Mouse (Mus musculus) midbrain, embryonic 15.5 days (tissue): ENCODE measurements around the gene Helz. TPM values are rescaled to one million over a fixed set of nuclear protein-coding genes. Genes with fewer than 3 reads are reported as not detected.

Experiments
- ATAC-seq: fragments of 200-750 bp; cut with Nextera tagmentation; replicated peaks from 2 replicates; pipeline ENCODE4 v1.8.0; 2017; ENCODE audit warnings: moderate TSS enrichment
- H3K27ac ChIP-seq: fragments of 300-500 bp; sonication (generic); 2 replicates; pipeline ENCODE4 v1.5.1; 2015; ENCODE audit warnings: mild to moderate bottlenecking, inconsistent platforms
- H3K27me3 ChIP-seq: fragments of 300-500 bp; sonication (generic); replicated peaks from 2 replicates; pipeline ENCODE4 v1.6.1; 2015; ENCODE audit warnings: inconsistent platforms
- H3K36me3 ChIP-seq: fragments of 300-500 bp; sonication (generic); replicated peaks from 2 replicates; pipeline ENCODE4 v1.6.1; 2015; ENCODE audit warnings: inconsistent platforms
- H3K4me1 ChIP-seq: fragments of 300-500 bp; sonication (generic); 2 replicates; pipeline ENCODE4 v1.6.1; 2015; ENCODE audit warnings: inconsistent platforms
- H3K4me2 ChIP-seq: fragments of 300-500 bp; sonication (generic); 2 replicates; pipeline ENCODE4 v1.6.1; 2015; ENCODE audit warnings: inconsistent platforms, mild to moderate bottlenecking, moderate library complexity
- H3K4me3 ChIP-seq: fragments of 300-500 bp; sonication (generic); 2 replicates; pipeline ENCODE4 v1.5.1; 2015; ENCODE audit warnings: mild to moderate bottlenecking, inconsistent platforms
- H3K9ac ChIP-seq: fragments of 300-500 bp; sonication (generic); 2 replicates; pipeline ENCODE4 v1.6.1; 2015; ENCODE audit warnings: mild to moderate bottlenecking, inconsistent platforms
- H3K9me3 ChIP-seq: fragments of 300-500 bp; sonication (generic); 2 replicates; pipeline ENCODE4 v1.6.1; 2016; ENCODE audit warnings: inconsistent platforms
- WGBS: fragments of 180-500 bp; shearing (Covaris S2); methylation state at CpG from one replicate; pipeline ENCODE4 v1.1.7; 2015; ENCODE audit warnings: mixed read lengths; 5-methylcytosine and 5-hydroxymethylcytosine counted together
- polyA plus RNA-seq: library from polyadenylated mRNA; unstranded; fragments of >200 nt; fragmentation: Nextera tagmentation; extraction: Ambion mirVana; gene quantifications from 2 replicates; pipeline ENCODE4 v1.2.1, GENCODE M21; 2015

Helz gene
- polyA plus RNA-seq, 1 experiment from 2014 or later: 17.3 TPM

- H3K27ac ChIP-seq: no peak overlapping the region
- H3K4me1 ChIP-seq: no peaks in the 10 kb centered on the region
- H3K27me3 ChIP-seq: no peaks in the 10 kb centered on the region
- H3K4me2 ChIP-seq: no peak overlapping the region
- 92% methylated on average over 4 of the region's 4 CpGs for WGBS
- no peaks in the 10 kb centered on the region; the same call in 1 of the 2 replicates for H3K36me3 ChIP-seq
- no peak overlapping the region for H3K4me3 ChIP-seq
- H3K9ac ChIP-seq: no peak overlapping the region
- no peaks in the 10 kb centered on the region for H3K9me3 ChIP-seq
- no peak for ATAC-seq
Observed at GRCm38 (mm10) chr11:107660452-107660851, 112.7 kb downstream of the Helz start.

DNA sequence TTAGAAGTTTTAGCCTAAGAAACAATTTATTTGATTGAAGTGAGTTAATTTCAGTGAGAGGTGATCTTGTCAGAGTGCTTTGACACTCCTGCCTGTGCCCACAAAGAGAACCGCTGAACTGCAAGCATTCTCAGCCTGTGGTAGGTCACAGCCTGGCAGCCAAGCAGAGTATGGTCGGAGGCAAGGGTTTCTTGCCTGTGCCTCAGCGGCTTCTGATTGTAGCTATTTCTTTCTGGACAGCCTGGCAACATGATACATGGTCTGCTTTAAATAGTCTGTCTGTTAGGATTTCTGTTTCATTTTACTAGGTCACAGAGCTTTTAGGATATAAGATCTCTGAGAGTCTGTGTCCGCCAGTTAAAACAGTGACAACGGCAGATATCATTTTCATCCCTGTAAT is 114.9 kb downstream of the Helz start:
- Histone ChIP-seq H3K27ac (no peak overlapping the region), H3K4me2 (no peak overlapping the region), H3K4me3 (no peak overlapping the region), H3K27me3 (no peaks in the 10 kb centered on the region), H3K36me3 (no peaks in the 10 kb centered on the region; the same call in 1 of the 2 replicates), H3K4me1 (no peaks in the 10 kb centered on the region), H3K9ac (no peak overlapping the region), H3K9me3 (no peaks in the 10 kb centered on the region)
- no peak for ATAC-seq
- WGBS: 81% methylated on average over 5 of the region's 5 CpGs

GRCm38 (mm10) chr11:107667542-107667941 is 119.8 kb downstream of the Helz start:
- peaks cover 20% of the 10 kb centered on the region; the same call in 1 of the 2 replicates for H3K36me3 ChIP-seq
- no peaks in the 10 kb centered on the region for H3K9me3 ChIP-seq
- ATAC-seq: no peak
- no peaks in the 10 kb centered on the region for H3K4me1 ChIP-seq
- 92% methylated on average over 2 of the region's 2 CpGs for WGBS
- no peak overlapping the region for H3K4me2 ChIP-seq
- H3K27me3 ChIP-seq: no peaks in the 10 kb centered on the region
- H3K4me3 ChIP-seq: no peak overlapping the region
- H3K27ac ChIP-seq: no peak overlapping the region
- H3K9ac ChIP-seq: no peak overlapping the region

DNA sequence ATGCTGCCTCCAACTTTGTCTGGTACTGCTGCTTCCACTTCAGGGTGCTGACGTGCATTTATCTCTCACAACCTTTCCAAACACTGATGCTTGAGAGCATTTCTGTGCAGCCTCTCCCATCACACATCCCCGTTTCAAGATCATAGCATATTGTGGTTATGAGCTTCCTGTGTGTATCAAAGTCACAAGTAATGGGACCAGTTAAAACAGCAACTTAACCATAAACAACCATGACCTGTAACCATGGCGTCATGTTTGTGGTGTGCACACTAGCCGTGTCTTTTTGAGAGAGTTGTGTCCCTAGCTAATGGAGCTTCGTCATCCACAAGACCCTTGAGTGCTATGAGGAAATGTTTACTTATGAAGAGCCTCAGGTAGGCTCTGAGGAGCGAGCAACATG is 120.5 kb downstream of the Helz start:
- no peak overlapping the region for H3K4me2 ChIP-seq
- no peak overlapping the region for H3K27ac ChIP-seq
- peaks cover 20% of the 10 kb centered on the region; the same call in 1 of the 2 replicates for H3K36me3 ChIP-seq
- ATAC-seq: no peak
- no peaks in the 10 kb centered on the region for H3K4me1 ChIP-seq
- H3K9me3 ChIP-seq: no peaks in the 10 kb centered on the region
- H3K9ac ChIP-seq: no peak overlapping the region
- H3K27me3 ChIP-seq: no peaks in the 10 kb centered on the region
- no peak overlapping the region for H3K4me3 ChIP-seq
- WGBS: 93% methylated on average over 6 of the region's 6 CpGs

GRCm38 (mm10) chr11:107668977-107669376 is 121.2 kb downstream of the Helz start:
- Histone ChIP-seq H3K36me3 (peaks cover 24% of the 10 kb centered on the region; the same call in 1 of the 2 replicates), H3K27ac (no peak overlapping the region), H3K9me3 (no peaks in the 10 kb centered on the region), H3K9ac (no peak overlapping the region), H3K4me1 (no peaks in the 10 kb centered on the region), H3K4me3 (no peak overlapping the region), H3K4me2 (no peak overlapping the region), H3K27me3 (no peaks in the 10 kb centered on the region)
- 88% methylated on average over 4 of the region's 4 CpGs for WGBS
- no peak for ATAC-seq

GRCm38 (mm10) chr11:107674006-107674405 is 126.3 kb downstream of the Helz start:
- no peak overlapping the region for H3K4me2 ChIP-seq
- no peak overlapping the region for H3K27ac ChIP-seq
- WGBS: 77% methylated on average over 5 of the region's 5 CpGs
- no peaks in the 10 kb centered on the region for H3K27me3 ChIP-seq
- peaks cover 12% of the 10 kb centered on the region for H3K4me1 ChIP-seq
- no peaks in the 10 kb centered on the region for H3K9me3 ChIP-seq
- no peak overlapping the region for H3K9ac ChIP-seq
- H3K4me3 ChIP-seq: no peak overlapping the region
- ATAC-seq: no peak
- H3K36me3 ChIP-seq: peaks cover 24% of the 10 kb centered on the region; the same call in 1 of the 2 replicates

DNA sequence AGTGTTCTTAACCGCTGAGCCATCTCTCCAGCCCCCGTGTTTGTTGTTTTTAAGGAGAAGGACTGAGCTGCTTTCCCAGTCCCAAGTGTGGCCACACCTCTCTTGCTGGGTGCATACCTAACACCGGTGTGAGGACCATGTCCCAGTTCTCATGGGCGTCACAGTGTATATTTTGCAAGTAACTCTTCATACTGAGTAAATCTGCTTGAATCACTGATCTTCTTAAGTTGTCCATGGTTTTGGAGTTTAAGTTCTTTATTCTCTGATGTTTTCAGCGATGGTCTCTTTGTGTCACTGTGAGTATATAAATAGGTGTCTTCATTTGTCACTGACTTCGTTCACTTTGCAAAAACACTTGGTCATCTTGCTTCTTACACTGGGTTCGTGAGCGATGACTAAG is 126.9 kb downstream of the Helz start:
- Histone ChIP-seq H3K9ac (no peak overlapping the region), H3K27ac (no peak overlapping the region), H3K4me1 (peaks cover 12% of the 10 kb centered on the region), H3K36me3 (peaks cover 24% of the 10 kb centered on the region; the same call in 1 of the 2 replicates), H3K4me2 (no peak overlapping the region), H3K27me3 (no peaks in the 10 kb centered on the region), H3K4me3 (no peak overlapping the region), H3K9me3 (no peaks in the 10 kb centered on the region)
- 92% methylated on average over 8 of the region's 8 CpGs for WGBS
- no peak for ATAC-seq

GRCm38 (mm10) chr11:107675246-107675645 is 127.5 kb downstream of the Helz start:
- ATAC-seq: no peak
- H3K9ac ChIP-seq: no peak overlapping the region
- H3K27ac ChIP-seq: no peak overlapping the region
- no peaks in the 10 kb centered on the region for H3K27me3 ChIP-seq
- H3K36me3 ChIP-seq: peaks cover 18% of the 10 kb centered on the region; the same call in 1 of the 2 replicates
- no peak overlapping the region for H3K4me3 ChIP-seq
- H3K4me1 ChIP-seq: peaks cover 12% of the 10 kb centered on the region
- H3K4me2 ChIP-seq: no peak overlapping the region
- WGBS: 81% methylated on average over 10 of the region's 10 CpGs
- H3K9me3 ChIP-seq: no peaks in the 10 kb centered on the region

GRCm38 (mm10) chr11:107676207-107676940 is 128.6 kb downstream of the Helz start:
- Histone ChIP-seq H3K9ac (no peak overlapping the region), H3K27me3 (no peaks in the 10 kb centered on the region), H3K4me1 (peaks cover 15% of the 10 kb centered on the region), H3K4me2 (peak overlapping the region; percentile 22), H3K9me3 (no peaks in the 10 kb centered on the region), H3K27ac (no peak overlapping the region; the same call in 1 of the 2 replicates), H3K36me3 (peaks cover 8% of the 10 kb centered on the region; the same call in 1 of the 2 replicates), H3K4me3 (no peak overlapping the region)
- ATAC-seq: 0 out of 2 replicates have a peak, but pooled peaks have one; percentile 20
- 32% methylated on average over 17 of the region's 17 CpGs for whole genome bisulfite sequencing

GRCm38 (mm10) chr11:107682694-107683355 is 135.1 kb downstream of the Helz start:
- ATAC-seq: no peak; the same call in 1 of the 2 replicates
- WGBS: 24% methylated on average over 9 of the region's 9 CpGs
- H3K9me3 ChIP-seq: no peaks in the 10 kb centered on the region
- H3K27me3 ChIP-seq: no peaks in the 10 kb centered on the region
- peak overlapping the region; percentile 39 for H3K27ac ChIP-seq
- H3K4me3 ChIP-seq: no peak overlapping the region
- H3K4me1 ChIP-seq: peaks cover 25% of the 10 kb centered on the region
- no peak overlapping the region for H3K9ac ChIP-seq
- H3K36me3 ChIP-seq: peaks cover 8% of the 10 kb centered on the region; the same call in 1 of the 2 replicates
- no peak overlapping the region for H3K4me2 ChIP-seq

- H3K4me1 ChIP-seq: peaks cover 25% of the 10 kb centered on the region
- H3K27ac ChIP-seq: peak overlapping the region; percentile 39
- no peak for ATAC-seq
- H3K4me3 ChIP-seq: no peak overlapping the region
- no peak overlapping the region for H3K4me2 ChIP-seq
- H3K9me3 ChIP-seq: no peaks in the 10 kb centered on the region
- no peaks in the 10 kb centered on the region for H3K27me3 ChIP-seq
- H3K36me3 ChIP-seq: peaks cover 12% of the 10 kb centered on the region; the same call in 1 of the 2 replicates
- WGBS: 44% methylated on average over 19 of the region's 19 CpGs
- H3K9ac ChIP-seq: no peak overlapping the region
Observed at GRCm38 (mm10) chr11:107683544-107684465, 136.1 kb downstream of the Helz start.

DNA sequence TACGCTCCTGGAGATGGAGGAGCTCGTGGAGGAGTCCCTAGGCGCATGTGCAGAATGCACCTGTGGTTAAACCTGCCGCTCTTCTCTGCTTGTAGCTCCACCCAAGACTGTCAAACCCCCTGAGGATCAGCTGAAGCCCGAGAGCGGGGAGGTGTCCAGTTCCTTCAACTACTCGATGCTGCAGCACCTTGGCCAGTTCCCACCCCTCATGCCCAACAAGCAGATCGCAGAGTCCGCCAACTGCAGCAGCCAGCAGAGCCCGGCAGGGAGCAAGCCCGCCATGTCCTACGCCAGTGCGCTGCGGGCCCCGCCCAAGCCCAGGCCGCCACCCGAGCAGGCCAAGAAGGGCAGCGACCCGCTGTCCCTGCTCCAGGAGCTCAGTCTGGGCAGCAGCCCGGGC is 138.6 kb downstream of the Helz start:
- Histone ChIP-seq H3K4me2 (no peak overlapping the region), H3K9ac (no peak overlapping the region), H3K9me3 (no peaks in the 10 kb centered on the region), H3K4me1 (peaks cover 23% of the 10 kb centered on the region), H3K4me3 (no peak overlapping the region), H3K27me3 (no peaks in the 10 kb centered on the region), H3K36me3 (peaks cover 12% of the 10 kb centered on the region; the same call in 1 of the 2 replicates), H3K27ac (no peak overlapping the region)
- no peak for ATAC-seq
- 87% methylated on average over 20 of the region's 20 CpGs for WGBS
